In the genomic region with DNA sequence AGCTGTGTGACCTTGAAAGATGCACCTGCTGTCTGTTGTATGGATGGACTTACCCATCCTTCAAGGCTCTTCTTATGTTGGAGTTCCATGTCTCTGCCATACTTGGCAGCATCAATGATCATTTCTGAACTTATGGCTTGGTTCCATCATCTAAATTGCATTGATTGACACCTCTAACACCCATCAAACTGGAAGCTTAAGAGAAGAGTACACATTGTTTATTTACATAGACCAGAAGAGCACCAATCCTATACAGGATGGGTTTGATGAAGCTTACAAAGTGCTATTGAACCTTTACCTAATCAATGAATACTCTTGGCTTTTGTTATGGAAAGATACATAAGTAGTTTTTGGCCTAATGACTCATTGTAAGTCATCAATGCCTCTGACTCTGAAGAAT, we compare ENCODE assay signal across 28 mouse cellular contexts.
"Had no signal": no experiment of that assay in that cellular context is flagged by ENCODE, and none has a peak within 500 bp of the region (broad histone marks: within the 10 kb centered on the region; RNA-seq: fewer than 3 reads in every experiment).

No protein-coding gene starts in this region.

- H3K27ac ChIP-seq: embryonic facial prominence, embryonic 10.5 days; embryonic facial prominence, embryonic 12.5 days; embryonic facial prominence, embryonic 13.5 days; embryonic facial prominence, embryonic 15.5 days; forebrain, embryonic 10.5 days; forebrain, embryonic 15.5 days; gastrocnemius, adult 2 months had no signal

- H3K27me3 ChIP-seq: embryonic facial prominence, embryonic 12.5 days; embryonic facial prominence, embryonic 13.5 days; embryonic facial prominence, embryonic 15.5 days; forebrain, embryonic 12.5 days; forebrain, embryonic 13.5 days; forebrain, embryonic 15.5 days had no signal

- DNase-seq: cerebellum, adult 18-20 months; cerebellum, adult 2 months; cerebellum, adult 8-10 months; cerebellum, adult 9-10 months; cerebellum, adult 9-11 months; cerebellum, postnatal 10 days; cerebellum, postnatal 14 days; cerebellum, postnatal 25 days; cerebellum, postnatal 36 days; embryo, embryonic 11 days; forebrain, postnatal 0 days; gastrocnemius, adult 2 months; gastrocnemius, postnatal 10 days; gastrocnemius, postnatal 14 days; gastrocnemius, postnatal 25 days; gastrocnemius, postnatal 36 days; heart, adult 11 months had no signal

- H3K4me2 ChIP-seq: embryonic facial prominence, embryonic 12.5 days; embryonic facial prominence, embryonic 13.5 days; embryonic facial prominence, embryonic 15.5 days; forebrain, embryonic 12.5 days; forebrain, embryonic 13.5 days; forebrain, embryonic 15.5 days had no signal

- H3K4me3 ChIP-seq: embryonic facial prominence, embryonic 10.5 days; embryonic facial prominence, embryonic 12.5 days; embryonic facial prominence, embryonic 13.5 days; embryonic facial prominence, embryonic 15.5 days; erythroblast, embryonic 14.5 days; forebrain, embryonic 10.5 days; forebrain, embryonic 12.5 days; forebrain, embryonic 13.5 days; forebrain, embryonic 15.5 days; gastrocnemius, adult 2 months had no signal

- ATAC-seq: forebrain, embryonic 13.5 days; forebrain, embryonic 14.5 days; forebrain, embryonic 15.5 days; forebrain, embryonic 16.5 days; forebrain, postnatal 0 days had no signal

- H3K9ac ChIP-seq: embryonic facial prominence, embryonic 12.5 days; embryonic facial prominence, embryonic 13.5 days; embryonic facial prominence, embryonic 15.5 days; forebrain, embryonic 12.5 days; forebrain, embryonic 13.5 days; forebrain, embryonic 15.5 days; forebrain, postnatal 0 days had no signal

- H3K9me3 ChIP-seq: embryonic facial prominence, embryonic 10.5 days; embryonic facial prominence, embryonic 12.5 days; embryonic facial prominence, embryonic 13.5 days; embryonic facial prominence, embryonic 15.5 days; forebrain, embryonic 10.5 days; forebrain, embryonic 12.5 days; forebrain, embryonic 13.5 days; forebrain, embryonic 15.5 days had no signal

- H3K36me3 ChIP-seq: embryonic facial prominence, embryonic 10.5 days; embryonic facial prominence, embryonic 12.5 days; embryonic facial prominence, embryonic 13.5 days; embryonic facial prominence, embryonic 15.5 days; forebrain, embryonic 10.5 days; forebrain, embryonic 12.5 days; forebrain, embryonic 15.5 days had no signal

- H3K4me1 ChIP-seq: embryonic facial prominence, embryonic 12.5 days; embryonic facial prominence, embryonic 13.5 days; embryonic facial prominence, embryonic 15.5 days had no signal
